Mouse (Mus musculus) forelimb bud, embryonic 11.5 days (tissue): ENCODE data around the gene Tent5d.
A peak's percentile ranks its signal among the peaks of the same experiment; 100 is the strongest.

Source experiments
- DNase-seq: peaks from one replicate; pipeline ENCODE4 v3.0.0-alpha.2; 2012; ENCODE audit warnings: low read depth, low spot score

Gene Tent5d

DNA sequence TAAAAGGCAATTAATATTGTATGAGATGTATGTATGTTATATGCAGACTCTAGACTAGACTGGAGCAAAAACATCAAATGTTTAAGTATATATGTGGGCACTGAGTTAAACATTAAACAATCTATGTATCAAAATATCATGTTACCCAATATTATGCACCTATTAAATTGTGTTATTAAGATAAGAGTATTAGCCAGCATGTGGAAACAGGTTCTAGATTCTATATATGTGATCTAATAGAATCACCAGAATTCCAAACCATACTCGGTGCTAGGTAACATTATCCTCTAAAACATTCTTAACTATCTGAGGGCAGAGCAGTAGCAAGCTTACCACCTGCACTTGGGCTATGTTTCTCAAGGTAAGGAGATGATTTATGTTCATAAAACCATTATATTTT, at the start of gene Tent5d:
Gene Tent5d (plus strand): TSS at position 301 of the 400 bp plus-strand sequence.
- DNase-seq: no peak

DNA sequence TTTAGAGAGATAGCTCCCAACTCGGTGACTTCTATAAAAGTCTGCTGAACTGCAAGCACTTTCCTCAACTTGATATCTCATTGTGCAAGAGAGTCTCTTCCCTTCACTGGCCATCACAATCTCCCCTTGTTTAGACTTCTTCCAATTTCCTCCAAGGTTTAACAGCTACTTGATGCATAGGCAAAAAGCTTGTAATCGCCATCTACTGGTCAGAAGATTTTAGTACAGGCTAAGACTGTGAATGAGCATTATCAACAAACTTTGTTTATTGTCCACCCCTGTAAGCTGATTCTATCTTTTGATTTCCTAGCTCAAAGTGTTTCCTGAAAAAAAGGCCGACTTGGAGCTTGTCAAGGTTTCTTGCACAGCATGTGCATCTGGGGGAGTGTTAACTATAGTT, 24.5 kb upstream of the Tent5d start:
- peak; percentile 3 for DNase-seq

DNA sequence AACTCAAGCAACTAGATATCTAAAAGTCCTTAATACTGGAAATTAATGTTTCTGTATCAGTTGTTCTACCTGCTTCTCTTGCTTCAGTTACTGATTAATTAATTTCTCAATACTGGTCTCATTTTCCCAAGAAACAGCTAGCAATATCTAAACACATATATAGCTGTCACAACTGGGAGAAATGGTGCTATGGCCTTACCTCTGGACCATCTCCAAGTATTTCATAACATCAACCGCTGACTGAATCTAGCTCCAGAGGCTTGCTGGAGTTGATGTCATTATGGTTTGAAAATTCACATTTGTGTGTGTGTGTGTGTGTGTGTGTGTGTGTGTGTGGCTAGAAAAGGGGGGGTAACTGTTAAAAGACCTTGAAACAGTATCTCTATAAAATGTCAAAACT, 2.3 kb upstream of the Tent5d start:
- DNase-seq: no peak

DNA sequence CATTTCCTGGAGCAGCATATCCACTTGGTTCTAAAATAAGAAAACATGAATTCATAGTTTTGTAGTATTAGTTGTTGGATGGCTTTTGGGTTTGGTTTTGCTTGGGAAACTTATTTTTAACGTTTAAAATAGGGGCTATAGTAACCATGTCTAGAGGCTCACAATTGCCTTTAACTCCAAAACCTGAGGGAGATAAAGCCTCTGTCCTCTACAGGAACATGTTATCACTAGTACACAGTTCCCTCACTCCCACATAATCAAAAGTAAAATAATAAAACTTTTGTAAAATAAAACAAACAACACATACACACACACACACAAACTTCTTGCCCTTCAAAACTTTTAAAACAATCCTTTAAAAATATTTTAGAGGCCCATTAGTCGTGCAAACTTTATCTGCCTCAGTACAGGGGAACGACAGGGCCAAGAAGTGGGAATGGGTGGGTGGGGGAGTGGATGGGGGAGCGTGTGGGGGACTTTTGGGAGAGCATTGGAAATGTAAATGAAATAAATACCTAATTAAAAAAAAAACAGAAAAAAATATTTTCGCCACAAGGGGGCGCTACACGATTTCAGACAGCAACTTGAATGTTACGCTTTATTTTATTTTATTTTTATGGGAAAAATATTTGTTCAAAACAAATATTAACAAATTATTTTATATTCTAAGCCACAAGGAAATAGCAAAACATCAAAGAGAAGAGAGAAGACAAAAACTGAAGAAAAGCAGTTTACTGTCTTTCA, 1.5 kb upstream of the Tent5d start:
- no peak for DNase-seq

DNA sequence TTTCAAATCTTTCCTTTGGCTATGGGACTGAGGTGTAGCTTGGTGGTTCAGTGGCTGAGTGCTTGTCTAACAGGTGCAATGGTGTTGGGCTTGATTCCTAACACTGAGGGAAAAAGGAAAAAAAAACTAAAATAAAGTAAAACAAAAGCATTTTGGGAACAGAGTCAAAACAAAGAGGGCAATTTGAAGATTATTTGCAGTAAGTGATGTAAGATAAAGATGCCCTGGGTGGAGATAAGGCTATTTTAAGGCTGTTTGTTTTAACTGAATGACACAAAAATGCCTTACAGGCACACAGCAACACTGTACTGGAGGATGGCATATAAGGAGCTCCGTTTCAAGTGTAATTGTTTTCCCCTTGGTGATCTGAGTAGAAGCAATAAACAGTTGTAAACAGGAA, 3.4 kb downstream of the Tent5d start:
- no peak for DNase-seq

DNA sequence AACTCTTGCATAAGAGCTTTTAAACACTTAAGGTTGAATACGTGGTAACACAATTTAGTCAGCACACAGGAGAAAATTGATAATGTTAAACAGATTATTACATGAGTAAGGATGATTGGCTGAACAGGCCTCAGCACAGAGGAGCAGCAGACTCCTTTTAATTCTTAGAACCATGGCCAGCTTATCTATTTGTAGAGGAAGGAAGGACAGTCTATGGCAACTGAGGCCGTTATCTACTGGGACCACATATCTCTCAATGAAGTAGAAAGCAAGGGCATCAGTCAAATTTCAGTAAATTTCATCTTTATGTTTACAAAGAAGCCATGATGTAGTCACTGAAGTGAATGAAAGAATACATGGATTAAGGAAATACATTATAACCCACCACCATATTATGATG, 4.5 kb downstream of the Tent5d start:
- no peak for DNase-seq

DNA sequence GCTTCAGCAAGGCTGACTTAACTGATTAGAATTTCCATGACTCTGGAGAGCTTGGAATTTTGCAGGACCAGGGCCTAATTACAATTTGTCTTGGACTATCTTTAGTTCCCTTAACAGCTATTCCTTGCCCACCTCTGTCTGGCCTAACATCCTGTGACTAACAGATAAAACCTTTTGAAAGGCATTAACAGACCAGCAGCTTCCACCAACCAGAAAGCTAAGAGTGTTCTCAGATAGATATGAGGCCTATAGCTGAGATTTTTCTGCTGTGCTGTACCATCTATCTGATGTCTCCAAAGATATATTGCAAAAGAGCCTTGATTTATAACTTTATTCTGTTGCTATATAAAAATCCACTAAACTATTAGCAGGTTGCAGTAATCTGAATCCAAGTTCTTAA, 19.7 kb downstream of the Tent5d start:
- DNase-seq: no peak

DNA sequence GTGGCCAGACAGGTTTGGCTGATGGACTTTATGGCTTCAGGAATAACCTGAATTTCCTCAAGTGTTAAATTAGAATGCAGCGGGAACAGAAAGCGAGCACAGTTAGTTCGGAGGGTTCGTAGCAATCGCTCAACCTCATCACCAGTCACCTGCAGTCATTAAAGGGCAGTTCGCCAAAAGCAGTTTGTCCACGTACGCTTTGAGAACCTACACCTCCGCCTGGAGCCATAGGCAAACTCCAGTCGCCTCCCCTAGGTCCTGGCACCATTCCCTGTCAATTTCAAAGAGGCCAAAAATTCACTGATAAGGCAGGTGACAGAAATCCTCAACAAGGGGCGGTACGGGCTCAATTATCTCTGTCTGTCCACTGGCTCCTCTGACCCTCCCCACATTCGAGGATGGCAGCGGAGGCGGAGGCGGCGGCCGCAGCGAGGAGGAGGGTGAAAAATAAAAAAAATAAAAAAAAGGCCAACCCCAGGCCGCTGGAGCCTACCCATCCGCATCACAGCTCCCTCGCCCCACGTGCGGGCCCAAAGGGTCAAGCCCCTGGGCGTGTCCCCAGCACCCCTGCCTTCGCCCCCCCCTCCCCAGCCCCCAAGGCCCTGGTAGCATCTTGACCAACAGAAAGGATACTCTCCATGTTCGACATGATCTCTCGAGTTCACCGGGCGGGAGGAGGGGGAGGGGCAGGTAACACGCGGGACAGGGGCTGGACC, 23.3 kb downstream of the Tent5d start:
- no peak for DNase-seq

DNA sequence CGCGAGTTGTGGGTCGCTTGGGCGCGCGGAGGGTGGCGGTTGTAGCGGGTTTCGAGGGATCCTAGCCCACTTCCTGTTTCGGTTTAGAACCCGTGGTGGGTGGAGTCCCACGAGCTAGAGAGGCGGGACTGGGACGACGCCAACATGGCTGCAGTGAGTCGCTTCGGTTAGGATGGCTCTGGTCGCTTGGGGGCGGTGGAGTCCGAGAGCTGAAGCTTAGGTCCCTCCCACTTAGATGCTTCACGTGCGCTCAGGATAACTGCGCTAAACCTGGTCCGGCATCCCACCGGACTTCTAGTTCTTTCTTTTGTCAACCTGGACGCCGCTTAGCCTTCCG, 23.8 kb downstream of the Tent5d start, which contains the start of gene 2610002M06Rik:
Gene 2610002M06Rik (minus strand): TSS at position 117 of the 337 bp plus-strand sequence.
- peak; percentile 84 for DNase-seq

DNA sequence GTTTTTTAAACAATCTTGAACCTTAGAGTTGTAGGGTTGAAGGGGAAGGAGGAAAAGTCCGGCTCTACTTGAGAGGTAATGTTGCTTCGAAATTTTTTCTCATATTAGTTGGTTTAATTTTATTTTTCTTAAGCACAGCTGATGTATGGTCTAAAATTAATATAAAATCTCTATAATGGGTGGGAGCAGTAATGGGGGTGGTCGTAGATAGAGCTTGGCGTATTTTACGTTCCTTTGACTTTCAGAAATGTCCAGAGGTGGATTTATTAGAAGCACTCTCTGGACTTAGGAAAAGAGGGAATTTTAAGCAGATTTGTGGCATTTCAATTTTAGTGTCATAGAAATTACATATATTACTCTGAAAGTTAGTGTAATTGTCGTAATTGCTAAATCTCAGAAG, 24.3 kb downstream of the Tent5d start:
- no peak for DNase-seq

DNA sequence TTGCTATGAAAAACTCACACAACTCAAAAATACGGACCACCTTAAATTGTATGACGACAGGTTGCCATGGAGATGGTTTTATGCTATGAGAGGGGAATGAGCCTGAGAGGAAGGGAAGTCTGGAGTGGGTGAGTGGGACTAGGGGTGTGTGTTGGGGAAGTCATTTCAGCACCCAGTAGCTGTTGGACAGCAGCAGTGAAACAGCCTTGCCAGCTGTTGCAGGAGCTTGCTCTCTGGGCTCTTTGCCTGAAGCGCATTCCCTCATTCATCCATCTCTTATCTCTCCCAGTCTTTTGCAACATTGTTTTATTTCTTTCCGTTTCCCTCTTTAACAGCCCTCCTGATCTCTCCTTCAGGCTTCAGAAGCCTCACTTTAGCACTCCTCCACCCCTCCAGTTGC, 65.8 kb downstream of the Tent5d start:
- peak; percentile 10 for DNase-seq
